Mouse (Mus musculus) liver, postnatal 0 days (tissue): ENCODE results near the gene Ptpn21.

Experiments
- CTCF ChIP-seq: sonication (generic); IDR thresholded peaks from 2 replicates; pipeline ENCODE4 v1.5.1; 2016; ENCODE audit warnings: antibody characterized with exemption, low read depth
- EP300 ChIP-seq: IDR thresholded peaks from 2 replicates; pipeline ENCODE4 v1.6.1; 2016; ENCODE audit warnings: antibody characterized with exemption, low read depth, mild to moderate bottlenecking

GRCm38 (mm10) chr12:98703554-98703953, 33.7 kb downstream of the Ptpn21 start:
- TF ChIP-seq CTCF (no peak), EP300 (no peak)
